Mouse (Mus musculus) heart, postnatal 4 days (tissue): ENCODE results near the gene Tnrc6b. TPM values are rescaled to one million over a fixed set of nuclear protein-coding genes. Genes with fewer than 3 reads are reported as not detected.
A peak's percentile ranks its signal among the peaks of the same experiment; 100 is the strongest.
"Not testable (repeated sequence)": the region's sequence is repeated elsewhere in the genome, so short reads cannot be mapped to it uniquely, and the experiment has no call there.

Experiments used
- DNase-seq: peaks from one replicate; pipeline ENCODE4 v3.0.0; 2021
- total RNA-seq, 2 experiments: library from RNA; stranded (reverse); gene quantifications; 2 replicates each; pipeline ENCODE4 v1.2.3; 2021

The Tnrc6b gene
- total RNA-seq, 2 experiments from 2014 or later, result 59.5 to 60.8 TPM

- no peak for DNase-seq
These were observed 8.2 kb upstream of the Tnrc6b start for GRCm38 (mm10) chr15:80702910-80703309.

GRCm38 (mm10) chr15:80703495-80703894 is 7.6 kb upstream of the Tnrc6b start:
- DNase-seq, result no peak

- peak; percentile 85 for DNase-seq
These were observed 6.8 kb upstream of the Tnrc6b start for GRCm38 (mm10) chr15:80704267-80704666.

GRCm38 (mm10) chr15:80705828-80706549 is 5.1 kb upstream of the Tnrc6b start:
- peak; percentile 87 for DNase-seq

- DNase-seq, result no peak
These were observed 4.5 kb upstream of the Tnrc6b start for GRCm38 (mm10) chr15:80706596-80706995.

- peak; percentile 71 for DNase-seq
These were observed 4.0 kb upstream of the Tnrc6b start for GRCm38 (mm10) chr15:80707088-80707487.

GRCm38 (mm10) chr15:80709593-80709992 is 1.5 kb upstream of the Tnrc6b start:
- DNase-seq, result peak; percentile 78

GRCm38 (mm10) chr15:80710257-80710607 is 881 bp upstream of the Tnrc6b start:
- no peak for DNase-seq

- peak; percentile 65 for DNase-seq
These were observed 463 bp downstream of the Tnrc6b start for GRCm38 (mm10) chr15:80711401-80712151.

GRCm38 (mm10) chr15:80714299-80714698 is 3.2 kb downstream of the Tnrc6b start:
- no peak for DNase-seq

- DNase-seq, result no peak
These were observed 5.6 kb downstream of the Tnrc6b start for GRCm38 (mm10) chr15:80716631-80717135.

- no peak for DNase-seq
These were observed 6.3 kb downstream of the Tnrc6b start for GRCm38 (mm10) chr15:80717431-80717830.

- DNase-seq, result no peak
These were observed 9.1 kb downstream of the Tnrc6b start for GRCm38 (mm10) chr15:80720249-80720648.

- no peak for DNase-seq
These were observed 10.7 kb downstream of the Tnrc6b start for GRCm38 (mm10) chr15:80721861-80722260.

GRCm38 (mm10) chr15:80722366-80722765 is 11.3 kb downstream of the Tnrc6b start:
- DNase-seq, result no peak

- DNase-seq, result no peak
These were observed 18.4 kb downstream of the Tnrc6b start for GRCm38 (mm10) chr15:80729477-80729876.

- DNase-seq, result no peak
These were observed 19.9 kb downstream of the Tnrc6b start for GRCm38 (mm10) chr15:80731043-80731442.

- no peak for DNase-seq
These were observed 20.4 kb downstream of the Tnrc6b start for GRCm38 (mm10) chr15:80731511-80731910.

GRCm38 (mm10) chr15:80732266-80733030 is 21.3 kb downstream of the Tnrc6b start:
- DNase-seq, result no peak

- DNase-seq, result no peak
These were observed 24.2 kb downstream of the Tnrc6b start for GRCm38 (mm10) chr15:80735300-80735699.

- not testable (repeated sequence) for DNase-seq
These were observed 24.6 kb downstream of the Tnrc6b start for GRCm38 (mm10) chr15:80735708-80736107.

GRCm38 (mm10) chr15:80736553-80736952 is 25.4 kb downstream of the Tnrc6b start:
- DNase-seq, result no peak

GRCm38 (mm10) chr15:80738244-80738643 is 27.1 kb downstream of the Tnrc6b start:
- DNase-seq, result no peak
